Mouse (Mus musculus) liver, embryonic 14.5 days (tissue): Measurements from ENCODE around the gene Olfr1432. TPM values are rescaled to one million over a fixed set of nuclear protein-coding genes. Genes with fewer than 3 reads are reported as not detected.
"Not testable (repeated sequence)": the region's sequence is repeated elsewhere in the genome, so short reads cannot be mapped to it uniquely, and the experiment has no call there.

ENCODE experiments used
- ATAC-seq: fragments of 200-750 bp; cut with Nextera tagmentation; 2 replicates; pipeline ENCODE4 v1.8.0; 2017; ENCODE audit warnings: moderate number of reproducible peaks, mild to moderate bottlenecking, moderate library complexity; ENCODE audit not compliant: insufficient read depth
- DNase-seq, 3 experiments: peaks; one replicate each; pipeline ENCODE4 v3.0.0-alpha.2; 2012 to 2013; ENCODE audit warnings: low read depth in 3 of 3, low spot score in 3 of 3
- H3K27ac ChIP-seq: fragments of 300-500 bp; sonication (generic); 2 replicates; pipeline ENCODE4 v1.5.1; 2014; ENCODE audit warnings: moderate library complexity, mild to moderate bottlenecking, control low read depth, inconsistent platforms
- H3K27me3 ChIP-seq: fragments of 300-500 bp; sonication (generic); 2 replicates; pipeline ENCODE4 v1.6.1; 2014; ENCODE audit warnings: mild to moderate bottlenecking, low read length, moderate library complexity; ENCODE audit not compliant: control insufficient read depth, insufficient read depth
- H3K36me3 ChIP-seq: fragments of 300-500 bp; sonication (generic); replicated peaks from 2 replicates; pipeline ENCODE4 v1.6.1; 2014; ENCODE audit warnings: low read depth; ENCODE audit not compliant: control insufficient read depth, insufficient read depth
- H3K4me1 ChIP-seq, 2 experiments: fragments of 200-500 bp in 1 of 2; fragments of 300-500 bp in 1 of 2; sonication (generic) in 1 of 2; replicated peaks; 2 replicates each; pipeline ENCODE4 v1.6.1; 2012 to 2014; ENCODE audit warnings: antibody characterized with exemption in 1 of 2, inconsistent platforms in 1 of 2, low read length in 1 of 2; ENCODE audit not compliant: control insufficient read depth in 2 of 2, insufficient read depth in 2 of 2
- H3K4me2 ChIP-seq: fragments of 300-500 bp; sonication (generic); 2 replicates; pipeline ENCODE4 v1.6.1; 2014; ENCODE audit warnings: low read depth, mild to moderate bottlenecking, control low read depth, moderate library complexity
- H3K4me3 ChIP-seq, 2 experiments: fragments of 200-500 bp in 1 of 2; fragments of 300-500 bp in 1 of 2; sonication (generic) in 1 of 2; 2 replicates each; pipeline ENCODE4 v1.5.1; 2012 to 2014; ENCODE audit warnings: low read depth in 2 of 2, low read length in 2 of 2, mild to moderate bottlenecking in 2 of 2, control low read depth in 1 of 2, inconsistent platforms in 1 of 2, moderate library complexity in 1 of 2; ENCODE audit not compliant: insufficient read depth in 1 of 2
- H3K9ac ChIP-seq: fragments of 300-500 bp; sonication (generic); replicated peaks from 2 replicates; pipeline ENCODE4 v1.6.1; 2014; ENCODE audit warnings: mild to moderate bottlenecking, control low read depth, moderate library complexity
- H3K9me3 ChIP-seq: fragments of 300-500 bp; sonication (generic); 2 replicates; pipeline ENCODE4 v1.6.1; 2016; ENCODE audit warnings: low read length, mixed read lengths; ENCODE audit not compliant: control insufficient read depth
- CTCF ChIP-seq: IDR thresholded peaks from 2 replicates; pipeline ENCODE4 v1.5.1; 2016; ENCODE audit warnings: antibody characterized with exemption, low read depth, control low read depth
- EP300 ChIP-seq: IDR thresholded peaks from 2 replicates; pipeline ENCODE4 v1.6.1; 2016; ENCODE audit warnings: antibody characterized with exemption, low read depth
- WGBS: fragments of 180-500 bp; shearing (Covaris S2); extraction: QIAGEN DNeasy Blood & Tissue Kit; methylation state at CpG from one replicate; pipeline ENCODE4 v1.1.7; 2014; ENCODE audit not compliant: insufficient replicate concordance; 5-methylcytosine and 5-hydroxymethylcytosine counted together
- polyA plus RNA-seq, 2 experiments: library from polyadenylated mRNA; depleted of rRNA in 1 of 2; stranded (reverse) in 1 of 2; unstranded in 1 of 2; fragments of >200 nt; fragmentation: Nextera tagmentation in 1 of 2; extraction: Ambion mirVana in 1 of 2; gene quantifications; 2 replicates each; pipeline versions ENCODE4 v1.2.1 to v1.2.3; 2012 to 2014

The Olfr1432 gene
- polyA plus RNA-seq (2012; rRNA removed) (not detected in 2 replicates), polyA plus RNA-seq (2014; fragmentation: Nextera tagmentation; extraction: Ambion mirVana) (not detected in 2 replicates)

GRCm38 (mm10) chr19:12232496-12232895 lies at the start of gene Olfr1432:
TSS of gene Olfr1432 (minus strand) at chr19:12232596.
- ATAC-seq, H3K27me3 ChIP-seq: not testable (repeated sequence)

GRCm38 (mm10) chr19:12279554-12279953 lies 47.2 kb upstream of the Olfr1432 start, which contains the start of gene Olfr1434:
TSS of gene Olfr1434 (plus strand) at chr19:12279854.
- Histone ChIP-seq H3K9me3 (no peaks in the 10 kb centered on the region), H3K9ac (no peak within 1 kb of the TSS), H3K4me1 (no peaks in the 10 kb centered on the region), H3K27me3 (no peaks in the 10 kb centered on the region), H3K4me3 (no peak within 1 kb of the TSS), H3K27ac (no peak within 1 kb of the TSS), H3K36me3 (no peaks in the 10 kb centered on the region), H3K4me2 (no peak within 1 kb of the TSS)
- TF ChIP-seq EP300 (no peak), CTCF (no peak)
- ATAC-seq (no peak), DNase-seq (no peak)
- 40% methylated on average over 2 of the region's 2 CpGs for WGBS

More at GRCm38 (mm10) chr19:12232496-12232895, at the start of gene Olfr1432:
- not testable (repeated sequence) for H3K4me1 ChIP-seq, H3K4me2 ChIP-seq, H3K9me3 ChIP-seq, H3K9ac ChIP-seq, H3K4me3 ChIP-seq, H3K36me3 ChIP-seq, H3K27ac ChIP-seq, DNase-seq

- no peak for DNase-seq
- Histone ChIP-seq H3K36me3 (no peaks in the 10 kb centered on the region), H3K4me1 (no peaks in the 10 kb centered on the region), H3K9ac (no peak within 1 kb of the TSS), H3K27ac (no peak within 1 kb of the TSS), H3K4me2 (no peak within 1 kb of the TSS), H3K27me3 (no peaks in the 10 kb centered on the region), H3K4me3 (no peak within 1 kb of the TSS), H3K9me3 (no peaks in the 10 kb centered on the region)
- no peak for ATAC-seq
- 33% methylated on average over 1 of the region's 1 CpGs for WGBS
- TF ChIP-seq CTCF (no peak), EP300 (no peak)
Measured at GRCm38 (mm10) chr19:12260732-12261131, 28.3 kb upstream of the Olfr1432 start, which contains the start of gene Olfr235. TSS of gene Olfr235 (plus strand) at chr19:12261032.

GRCm38 (mm10) chr19:12241559-12241958 lies 9.2 kb upstream of the Olfr1432 start, which contains the start of gene Olfr262:
TSS of gene Olfr262 (minus strand) at chr19:12241659.
- WGBS = 60% methylated on average over 1 of the region's 1 CpGs

GRCm38 (mm10) chr19:12200334-12200733 lies 32.1 kb downstream of the Olfr1432 start, which contains the start of gene Olfr1431:
TSS of gene Olfr1431 (plus strand) at chr19:12200634.
- DNase-seq = no peak
- no peak within 1 kb of the TSS for H3K4me3 ChIP-seq
- H3K27me3 ChIP-seq = no peaks in the 10 kb centered on the region
- no peaks in the 10 kb centered on the region for H3K36me3 ChIP-seq
- no peak for ATAC-seq
- no peak within 1 kb of the TSS for H3K4me2 ChIP-seq
- TF ChIP-seq EP300 = no peak
- TF ChIP-seq CTCF = no peak
- no peak within 1 kb of the TSS for H3K9ac ChIP-seq
- H3K9me3 ChIP-seq = no peaks in the 10 kb centered on the region
- 44% methylated on average over 1 of the region's 1 CpGs for WGBS
- H3K4me1 ChIP-seq = no peaks in the 10 kb centered on the region
- no peak within 1 kb of the TSS for H3K27ac ChIP-seq

More at GRCm38 (mm10) chr19:12241559-12241958, 9.2 kb upstream of the Olfr1432 start, which contains the start of gene Olfr262:
- Histone ChIP-seq H3K4me1 (no peaks in the 10 kb centered on the region), H3K27ac (no peak within 1 kb of the TSS), H3K4me3 (no peak within 1 kb of the TSS), H3K36me3 (no peaks in the 10 kb centered on the region), H3K4me2 (no peak within 1 kb of the TSS), H3K27me3 (no peaks in the 10 kb centered on the region), H3K9ac (no peak within 1 kb of the TSS), H3K9me3 (no peaks in the 10 kb centered on the region)
- DNase-seq = no peak
- no peak for TF ChIP-seq EP300
- no peak for TF ChIP-seq CTCF
- ATAC-seq = no peak

- WGBS = 58% methylated on average over 4 of the region's 4 CpGs
- not testable (repeated sequence) for ATAC-seq, H3K4me2 ChIP-seq, H3K27me3 ChIP-seq, H3K9me3 ChIP-seq, H3K9ac ChIP-seq, H3K4me1 ChIP-seq, H3K27ac ChIP-seq, DNase-seq, H3K36me3 ChIP-seq, H3K4me3 ChIP-seq
Measured at GRCm38 (mm10) chr19:12199076-12199475, 33.3 kb downstream of the Olfr1432 start.
